Mouse (Mus musculus) CH12.LX (cell line): ENCODE results near the gene Lancl3. TPM values are rescaled to one million over a fixed set of nuclear protein-coding genes. Genes with fewer than 3 reads are reported as not detected.

ENCODE experiments used
- DNase-seq: peaks from one replicate; pipeline ENCODE4 v3.0.0-alpha.2; 2013; ENCODE audit errors: extremely low read depth
- H3K27ac ChIP-seq: 2 replicates; pipeline ENCODE4 v1.5.1; 2012; ENCODE audit warnings: low read depth, mild to moderate bottlenecking, control low read depth, moderate library complexity; ENCODE audit not compliant: insufficient read depth
- H3K27me3 ChIP-seq: replicated peaks from 2 replicates; pipeline ENCODE3; 2012; ENCODE audit warnings: inconsistent platforms
- H3K36me3 ChIP-seq, 2 experiments: replicated peaks in 1 of 2; 2 replicates each; pipeline versions ENCODE3 to v1.6.1; 2012; ENCODE audit warnings: inconsistent platforms in 1 of 2, low read length in 1 of 2, mild to moderate bottlenecking in 1 of 2, mixed read lengths in 1 of 2, moderate library complexity in 1 of 2; ENCODE audit not compliant: control insufficient read depth in 1 of 2, insufficient read depth in 1 of 2
- H3K4me1 ChIP-seq, 2 experiments: 2 replicates each; pipeline ENCODE4 v1.6.1; 2012; ENCODE audit warnings: inconsistent platforms in 1 of 2, moderate library complexity in 1 of 2; ENCODE audit not compliant: insufficient read depth in 2 of 2, control insufficient read depth in 1 of 2
- H3K4me2 ChIP-seq: 2 replicates; pipeline ENCODE4 v1.6.1; 2012; ENCODE audit warnings: low read depth, mild to moderate bottlenecking, control low read depth; ENCODE audit not compliant: poor library complexity, insufficient read depth, severe bottlenecking
- H3K4me3 ChIP-seq, 3 experiments: fragments of 150-350 bp in 1 of 3; sonication (generic) in 1 of 3; replicated peaks in 1 of 3; 2 replicates each; pipeline versions ENCODE3 to v1.5.1; 2011 to 2012; ENCODE audit warnings: low read depth in 2 of 3, low read length in 2 of 3, mild to moderate bottlenecking in 2 of 3, moderate library complexity in 2 of 3, control low read depth in 1 of 3, improper control_type of control experiment in 1 of 3, inconsistent platforms in 1 of 3, mixed read lengths in 1 of 3; ENCODE audit not compliant: poor library complexity in 1 of 3
- H3K79me2 ChIP-seq: replicated peaks from 2 replicates; pipeline ENCODE4 v1.6.1; 2012; ENCODE audit warnings: mild to moderate bottlenecking, moderate library complexity; ENCODE audit not compliant: control insufficient read depth, poor library complexity, insufficient read depth, severe bottlenecking; ENCODE audit errors: extremely low read depth
- H3K9ac ChIP-seq: 2 replicates; pipeline ENCODE4 v1.6.1; 2012; ENCODE audit warnings: low read depth, mild to moderate bottlenecking, control low read depth, moderate library complexity; ENCODE audit not compliant: insufficient read depth
- H3K9me3 ChIP-seq: replicated peaks from 2 replicates; pipeline ENCODE3; 2012; ENCODE audit warnings: low read length, inconsistent platforms, mixed read lengths
- BHLHE40 ChIP-seq: IDR thresholded peaks from 2 replicates; pipeline ENCODE4 v1.6.1; 2011; ENCODE audit warnings: mild to moderate bottlenecking, low read depth, low read length, improper control_type of control experiment
- CHD1 ChIP-seq: IDR thresholded peaks from 2 replicates; pipeline ENCODE4 v1.6.1; 2012; ENCODE audit warnings: low read depth, low read length, improper control_type of control experiment, inconsistent platforms
- CTCF ChIP-seq, 2 experiments: IDR thresholded peaks in 1 of 2; conservative IDR thresholded peaks in 1 of 2; 2 replicates each; pipeline ENCODE4 v1.5.1; 2011 to 2012; ENCODE audit warnings: low read depth in 2 of 2, low read length in 2 of 2, improper control_type of control experiment in 1 of 2, inconsistent platforms in 1 of 2, mild to moderate bottlenecking in 1 of 2, moderate library complexity in 1 of 2
- ELF1 ChIP-seq: IDR thresholded peaks from 2 replicates; pipeline ENCODE4 v1.6.1; 2014; ENCODE audit warnings: low read depth, mild to moderate bottlenecking, inconsistent platforms, low read length, improper control_type of control experiment
- EP300 ChIP-seq: IDR thresholded peaks from 2 replicates; pipeline ENCODE4 v1.6.1; 2011; ENCODE audit warnings: low read length, improper control_type of control experiment
- MAFK ChIP-seq: IDR thresholded peaks from 2 replicates; pipeline ENCODE4 v1.6.1; 2011; ENCODE audit warnings: low read length, improper control_type of control experiment; ENCODE audit not compliant: insufficient replicate concordance
- MAZ ChIP-seq: IDR thresholded peaks from 2 replicates; pipeline ENCODE4 v1.6.1; 2012; ENCODE audit warnings: low read depth, mild to moderate bottlenecking, inconsistent platforms, low read length, improper control_type of control experiment, moderate library complexity
- MEF2A ChIP-seq: IDR thresholded peaks from 2 replicates; pipeline ENCODE4 v1.6.1; 2014; ENCODE audit warnings: low read depth, mild to moderate bottlenecking, inconsistent platforms, low read length, improper control_type of control experiment, borderline replicate concordance
- MXI1 ChIP-seq: IDR thresholded peaks from 2 replicates; pipeline ENCODE4 v1.6.1; 2011; ENCODE audit warnings: mild to moderate bottlenecking, low read depth, low read length, improper control_type of control experiment
- PAX5 ChIP-seq: IDR thresholded peaks from 2 replicates; pipeline ENCODE4 v1.6.1; 2012; ENCODE audit warnings: low read length, inconsistent platforms, mixed read lengths
- POLR2AphosphoS2 ChIP-seq: IDR thresholded peaks from 2 replicates; pipeline ENCODE4 v1.6.1; 2011; ENCODE audit warnings: low read depth, low read length, improper control_type of control experiment
- RAD21 ChIP-seq: IDR thresholded peaks from 2 replicates; pipeline ENCODE4 v1.6.1; 2011; ENCODE audit warnings: low read depth, mild to moderate bottlenecking, low read length, improper control_type of control experiment, moderate library complexity
- RCOR1 ChIP-seq: conservative IDR thresholded peaks from 2 replicates; pipeline ENCODE4 v1.6.1; 2012; ENCODE audit warnings: low read depth, mild to moderate bottlenecking, inconsistent platforms, low read length, improper control_type of control experiment
- SIN3A ChIP-seq: IDR thresholded peaks from 2 replicates; pipeline ENCODE4 v1.6.1; 2012; ENCODE audit warnings: low read length, improper control_type of control experiment, inconsistent platforms
- SMC3 ChIP-seq: IDR thresholded peaks from 2 replicates; pipeline ENCODE4 v1.6.1; 2011; ENCODE audit warnings: low read depth, low read length, improper control_type of control experiment
- TBP ChIP-seq: conservative IDR thresholded peaks from 2 replicates; pipeline ENCODE4 v1.6.1; 2011; ENCODE audit warnings: low read depth, low read length, improper control_type of control experiment
- UBTF ChIP-seq: IDR thresholded peaks from 2 replicates; pipeline ENCODE4 v1.6.1; 2012; ENCODE audit warnings: low read depth, mild to moderate bottlenecking, inconsistent platforms, low read length, improper control_type of control experiment, moderate library complexity
- USF1 ChIP-seq: IDR thresholded peaks from 2 replicates; pipeline ENCODE4 v1.6.1; 2014; ENCODE audit warnings: low read depth, mild to moderate bottlenecking, inconsistent platforms, low read length, improper control_type of control experiment
- ZC3H11A ChIP-seq: IDR thresholded peaks from 2 replicates; pipeline ENCODE4 v1.6.1; 2012; ENCODE audit warnings: low read depth, mild to moderate bottlenecking, inconsistent platforms, low read length, improper control_type of control experiment
- ZKSCAN1 ChIP-seq: IDR thresholded peaks from 2 replicates; pipeline ENCODE4 v1.6.1; 2012; ENCODE audit warnings: low read depth, inconsistent platforms, low read length, improper control_type of control experiment, borderline replicate concordance
- ZMIZ1 ChIP-seq: IDR thresholded peaks from 2 replicates; pipeline ENCODE4 v1.6.1; 2012; ENCODE audit warnings: low read depth, mild to moderate bottlenecking, inconsistent platforms, low read length, improper control_type of control experiment
- dilution Hi-C: fragments of 300-500 bp; cut with MboI; formaldehyde crosslinking; loops from 2 replicates; pipeline ENCODE4 v1.14.3; 2020; ENCODE audit warnings: low sequenced_read_pairs; ENCODE audit not compliant: extremely low pct_unique_long_range_greater_than_20kb, extremely low pct_ligation_motif_present
- in situ Hi-C: fragments of 300-500 bp; cut with MboI; formaldehyde crosslinking; loops from 3 replicates; pipeline ENCODE4 v1.14.3; 2019; ENCODE audit warnings: low sequenced_read_pairs, low pct_ligation_motif_present, low pct_unique_long_range_greater_than_20kb, mixed read lengths
- polyA plus RNA-seq: library from polyadenylated mRNA; unstranded; fragments of >175 nt; gene quantifications from 2 replicates; pipeline ENCODE4 v1.2.1, GENCODE M21; 2012; ENCODE audit warnings: low read depth; ENCODE audit not compliant: insufficient read length
- total RNA-seq, 2 experiments: library from RNA; depleted of rRNA; stranded (reverse); fragments of 300-350 nt in 1 of 2; fragments of >200 nt in 1 of 2; gene quantifications; 2 replicates each; pipeline ENCODE4 v1.2.3; 2012 to 2014

The Lancl3 gene
- total and polyA plus RNA-seq, 3 experiments, result 0.07 TPM; not detected in 2

GRCm38 (mm10) chrX:9221206-9221605, 21.5 kb downstream of the Lancl3 start:
- H3K4me2 ChIP-seq, result no peak overlapping the region
- no peaks in the 10 kb centered on the region for H3K79me2 ChIP-seq
- DNase-seq, result peak; percentile 61
- peaks cover 0 to 10% of the 10 kb centered on the region in 2 experiments; a peak in 2 of 4 replicates for H3K4me1 ChIP-seq
- dilution Hi-C loops, result no loop called here
- H3K27ac ChIP-seq, result no peak overlapping the region
- no peak for TF ChIP-seq MEF2A
- no peak for TF ChIP-seq USF1
- no peak for TF ChIP-seq MAZ
- no peak for TF ChIP-seq BHLHE40
- TF ChIP-seq ELF1, result no peak
- TF ChIP-seq SIN3A, result no peak
- peak; percentile 71 for TF ChIP-seq SMC3
- no peak for TF ChIP-seq CHD1
- no peak for TF ChIP-seq PAX5
- no peak for TF ChIP-seq UBTF
- no peak for TF ChIP-seq POLR2AphosphoS2
- peak in 1 of 2 experiments; percentile 74; a peak in 2 of 4 replicates for TF ChIP-seq CTCF (conservative IDR thresholded peaks at IDR 0.05 in 1 of 2, IDR thresholded peaks at IDR 0.05 in 1 of 2; ENCODE audit: low read depth in 2 of 2, low read length in 2 of 2)
- no peak for TF ChIP-seq MXI1
- TF ChIP-seq RAD21, result peak; percentile 56
- TF ChIP-seq ZC3H11A, result no peak
- no peak for TF ChIP-seq MAFK
- TF ChIP-seq EP300, result no peak
- TF ChIP-seq RCOR1, result no peak
- no peak for TF ChIP-seq TBP
- TF ChIP-seq, all 38 proteins: peak for 3
- Histone ChIP-seq H3K9ac (no peak overlapping the region), H3K9me3 (no peaks in the 10 kb centered on the region), H3K27me3 (no peaks in the 10 kb centered on the region), H3K36me3 (no peaks in the 10 kb centered on the region), H3K4me3 (no peak overlapping the region)
- in situ Hi-C loops, result no loop called here

GRCm38 (mm10) chrX:9221736-9222135, 22.0 kb downstream of the Lancl3 start:
- H3K79me2 ChIP-seq, result no peaks in the 10 kb centered on the region
- dilution Hi-C loops (no loop called here), in situ Hi-C loops (no loop called here)
- H3K36me3 ChIP-seq, result no peaks in the 10 kb centered on the region
- no peaks in the 10 kb centered on the region for H3K9me3 ChIP-seq
- no peak for TF ChIP-seq MEF2A
- no peak for TF ChIP-seq EP300
- no peak for TF ChIP-seq ZKSCAN1
- no peak for TF ChIP-seq ZMIZ1
- no peak for TF ChIP-seq RAD21
- H3K4me1 ChIP-seq, result peaks cover 0 to 10% of the 10 kb centered on the region in 2 experiments; a peak in 2 of 4 replicates
- no peak for DNase-seq
- H3K27me3 ChIP-seq, result no peaks in the 10 kb centered on the region
- no peak overlapping the region for H3K9ac ChIP-seq
- no peak overlapping the region for H3K4me3 ChIP-seq
- no peak overlapping the region for H3K4me2 ChIP-seq
- no peak overlapping the region for H3K27ac ChIP-seq
